Mouse (Mus musculus) embryo, embryonic 11 days (tissue): ENCODE results near the gene Fhit.
"Not testable (repeated sequence)": the region's sequence is repeated elsewhere in the genome, so short reads cannot be mapped to it uniquely, and the experiment has no call there.

Experiments used
- DNase-seq: peaks from one replicate; pipeline ENCODE4 v3.0.0-alpha.2; 2015

Fhit gene

DNA sequence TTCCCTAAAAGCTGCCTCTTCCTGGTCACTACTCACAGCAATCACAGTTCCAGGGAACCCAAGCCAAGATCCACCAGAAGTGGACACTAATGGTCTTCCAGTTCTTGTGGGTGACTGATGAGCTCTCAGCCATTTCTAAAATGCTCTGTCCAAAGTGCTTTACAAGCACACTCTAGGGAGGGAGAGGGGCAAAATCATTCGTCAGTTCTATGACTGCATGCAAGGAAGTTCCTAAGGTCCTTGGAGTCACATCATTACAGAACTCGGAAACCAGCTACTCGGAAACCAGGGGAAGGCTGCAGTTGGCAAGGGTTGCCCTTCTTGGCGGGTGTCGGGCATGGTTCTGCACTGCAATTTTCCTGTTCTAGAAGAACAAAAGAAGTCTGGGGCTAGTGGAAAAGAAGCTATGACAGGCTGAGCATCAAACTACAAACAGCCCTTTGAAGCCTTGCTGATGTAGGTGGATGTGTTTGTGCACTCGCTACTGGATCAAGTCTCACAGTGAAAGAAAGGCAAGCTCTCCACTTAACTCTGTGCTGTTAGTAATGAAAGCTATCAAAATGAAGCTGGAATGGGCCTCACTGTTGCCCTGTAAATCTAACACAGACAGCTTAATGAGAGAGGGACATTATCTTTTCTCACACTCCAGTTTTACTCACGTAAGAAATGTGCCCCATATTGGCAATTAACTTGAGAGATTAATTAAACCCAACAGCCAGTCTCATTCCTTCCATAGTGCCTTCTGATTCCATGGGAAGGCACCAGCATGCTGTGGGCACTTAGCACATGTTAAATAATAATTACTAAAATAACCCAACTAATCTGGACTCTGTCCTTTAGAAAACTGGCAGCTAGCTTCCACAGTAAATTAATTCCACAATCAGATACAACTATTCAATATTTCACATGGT is 243.7 kb downstream of the Fhit start:
- DNase-seq: no peak

DNA sequence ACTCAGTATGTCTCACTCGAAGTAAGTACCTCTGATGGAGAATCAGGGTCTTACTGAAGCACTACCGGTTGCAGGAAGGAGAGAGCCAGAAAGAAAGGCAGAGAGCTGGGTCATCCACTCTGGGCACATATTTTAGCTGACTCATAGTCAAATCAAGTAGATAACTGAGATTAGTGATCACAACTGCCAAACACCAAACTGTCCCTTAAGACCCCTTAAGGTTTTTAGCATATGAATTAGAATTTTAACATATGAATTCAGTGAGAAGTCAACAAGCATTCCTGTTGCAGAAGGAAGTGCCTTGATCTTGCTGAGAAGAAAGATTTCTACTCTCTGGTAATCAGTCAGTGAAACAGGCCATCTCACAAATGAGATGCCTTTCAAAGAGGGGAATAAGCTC is 253.8 kb downstream of the Fhit start:
- DNase-seq: no peak

DNA sequence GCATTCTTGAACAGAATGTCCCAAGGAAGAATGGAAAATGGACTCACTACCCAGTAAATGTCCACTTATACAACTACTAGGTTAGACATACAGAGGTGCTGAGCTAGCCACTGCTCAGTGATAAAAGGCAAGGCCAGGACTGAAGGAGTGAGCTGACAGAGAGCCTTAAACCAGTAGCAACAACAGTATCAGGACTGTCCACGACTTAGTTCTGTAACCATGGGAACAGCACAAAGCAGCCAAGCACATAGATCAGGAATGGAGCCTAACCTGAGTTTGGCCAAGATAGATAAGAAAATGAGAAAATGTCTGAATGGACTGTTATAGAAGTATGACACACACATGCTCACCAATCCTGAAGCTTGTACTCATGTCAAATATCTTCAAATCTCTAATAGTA is 279.1 kb downstream of the Fhit start:
- no peak for DNase-seq

DNA sequence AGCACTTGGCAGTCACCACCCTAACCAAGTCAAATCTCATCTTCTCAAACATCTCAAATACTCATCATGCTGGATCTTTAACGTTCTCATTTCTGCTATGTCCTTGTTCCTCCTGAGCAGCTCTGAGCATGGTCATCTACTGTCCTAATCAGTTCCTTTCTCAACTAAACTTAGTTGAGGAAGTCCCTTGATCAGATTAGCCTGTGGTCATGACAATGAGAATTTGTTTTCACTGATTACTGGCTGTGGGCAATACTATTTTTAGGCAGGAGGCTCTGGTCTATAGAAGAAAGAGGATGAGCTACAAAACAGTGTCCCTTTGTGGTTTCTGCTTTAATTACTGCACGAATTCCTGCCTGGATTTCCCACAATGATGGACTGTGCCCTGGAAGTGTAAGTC is 281.1 kb downstream of the Fhit start:
- no peak for DNase-seq

DNA sequence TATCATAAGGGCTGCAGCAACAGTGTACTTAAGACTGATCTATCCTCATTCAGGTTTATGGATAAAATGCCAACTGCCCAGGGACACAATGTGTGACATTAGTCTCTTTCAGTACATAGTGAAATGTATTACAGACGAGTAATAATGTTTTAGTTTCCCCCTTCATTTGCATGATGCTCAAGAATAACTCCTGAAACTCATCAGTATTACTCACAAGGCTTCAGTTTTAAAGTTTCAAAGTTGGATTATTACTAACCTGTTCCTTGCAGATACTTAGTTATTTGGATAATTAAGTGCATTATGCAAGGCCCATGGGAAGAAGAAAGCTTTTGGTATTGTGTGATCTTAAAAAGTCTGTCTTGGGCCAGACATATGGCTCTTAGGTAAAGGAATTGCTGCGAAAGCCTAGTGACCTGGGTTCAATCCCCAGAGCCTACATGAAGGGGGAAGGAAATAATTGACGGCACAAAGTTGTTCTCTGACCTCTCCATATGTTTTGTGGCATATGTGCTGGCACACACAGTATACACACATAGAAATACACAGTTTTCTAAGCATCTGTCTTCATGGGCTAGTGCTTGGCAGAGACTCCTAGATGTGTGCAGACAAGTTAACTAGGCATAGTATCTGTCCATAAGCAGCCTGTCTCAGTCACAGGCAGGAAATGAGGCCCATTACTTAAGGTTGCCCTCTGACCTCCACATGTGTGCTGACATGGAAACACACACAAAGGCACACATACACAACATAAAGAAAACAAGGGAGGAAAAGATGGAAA is 287.1 kb downstream of the Fhit start:
- no peak for DNase-seq

DNA sequence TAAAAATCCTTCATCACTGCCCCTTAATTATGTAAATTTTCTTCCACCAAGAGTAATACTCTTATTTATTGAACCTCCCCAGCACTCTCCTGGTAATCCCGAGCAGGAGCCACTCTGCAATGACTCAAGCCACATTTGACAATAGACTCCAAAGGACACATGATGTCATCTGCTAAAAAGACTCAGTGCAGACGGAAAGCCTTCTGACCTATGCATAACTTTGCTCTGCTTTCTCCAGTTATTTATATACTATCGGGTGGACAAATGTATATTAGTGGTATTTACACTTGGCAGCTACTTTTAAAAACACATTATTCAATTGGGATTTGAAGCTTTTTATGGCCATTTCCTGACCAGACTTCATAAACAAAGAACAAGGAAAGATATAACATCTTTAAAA is 304.2 kb downstream of the Fhit start:
- DNase-seq: no peak

DNA sequence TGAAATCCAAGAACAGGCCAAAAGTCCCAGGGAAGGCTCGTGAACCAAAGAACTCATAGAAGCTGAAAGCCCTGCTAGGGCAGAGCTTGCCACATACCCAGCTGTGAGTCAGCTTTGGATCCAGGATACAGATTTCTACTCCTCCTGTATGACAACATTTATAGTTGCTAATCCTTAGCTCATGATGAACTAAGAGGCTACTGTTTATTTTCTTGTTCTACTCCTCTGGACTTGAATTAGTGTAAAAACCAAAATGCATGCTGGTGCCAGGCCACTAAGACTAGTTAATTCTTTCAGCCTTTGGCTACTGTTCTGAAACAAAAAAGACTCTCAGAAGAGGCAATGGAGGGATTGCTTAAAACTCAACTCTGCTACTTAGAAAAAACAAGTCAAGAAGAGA is 309.9 kb downstream of the Fhit start:
- no peak for DNase-seq

DNA sequence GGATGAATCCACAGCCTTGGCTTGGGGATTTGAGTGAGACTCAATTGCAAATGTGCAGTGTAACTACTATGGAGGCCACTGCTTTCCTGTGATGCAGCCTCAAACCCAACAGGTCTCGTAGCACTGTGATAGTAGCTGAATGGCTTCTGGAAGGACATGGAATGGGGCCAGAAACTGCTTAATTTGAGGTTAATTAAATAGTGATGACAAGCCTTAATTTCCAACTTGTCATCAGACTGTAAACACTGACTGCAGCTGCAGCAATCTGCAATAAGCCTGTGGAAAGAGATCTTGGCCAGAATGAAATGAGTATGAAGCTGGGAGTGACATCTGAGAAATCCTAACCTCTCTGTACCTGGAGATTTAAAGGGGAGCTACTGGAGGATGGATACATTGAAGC is 325.8 kb downstream of the Fhit start:
- DNase-seq: no peak

DNA sequence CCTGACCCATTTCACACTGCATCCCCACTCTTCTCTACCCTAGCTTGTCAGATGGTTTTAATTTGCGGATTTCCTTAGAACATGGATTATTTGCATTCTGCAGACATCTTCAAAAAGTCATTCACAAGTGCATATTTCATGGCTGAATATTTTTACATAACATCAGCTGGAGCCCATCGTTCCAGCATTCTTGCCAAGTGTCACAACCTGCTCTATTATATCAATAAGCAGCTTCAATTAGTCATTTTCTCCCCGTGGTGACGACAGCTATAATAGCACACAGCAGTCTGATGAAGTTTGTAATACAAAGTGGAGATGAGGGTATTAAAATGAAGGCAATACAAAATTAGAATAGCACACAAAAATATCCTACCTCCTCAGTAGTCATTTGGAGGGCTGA is 337.0 kb downstream of the Fhit start:
- no peak for DNase-seq

DNA sequence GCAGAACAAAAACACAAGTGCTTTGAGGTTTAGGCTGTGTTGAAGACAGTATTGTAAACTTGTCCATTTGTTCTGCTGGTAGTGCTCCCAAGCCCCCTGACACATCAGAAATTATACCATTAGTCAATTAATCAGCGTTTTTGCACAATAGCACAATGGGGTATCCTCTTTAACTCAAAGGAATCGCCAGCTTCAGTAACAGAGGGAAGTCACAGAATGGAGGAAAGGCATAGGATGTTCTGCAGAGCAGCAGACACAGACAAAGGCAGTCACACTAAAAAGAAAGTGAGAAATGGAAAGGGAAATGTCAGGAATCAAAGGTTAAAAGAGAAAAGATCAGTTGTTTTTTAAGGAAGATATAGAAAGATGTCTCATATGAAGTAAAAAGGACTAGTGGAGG is 348.3 kb downstream of the Fhit start:
- peak; percentile 10 for DNase-seq

DNA sequence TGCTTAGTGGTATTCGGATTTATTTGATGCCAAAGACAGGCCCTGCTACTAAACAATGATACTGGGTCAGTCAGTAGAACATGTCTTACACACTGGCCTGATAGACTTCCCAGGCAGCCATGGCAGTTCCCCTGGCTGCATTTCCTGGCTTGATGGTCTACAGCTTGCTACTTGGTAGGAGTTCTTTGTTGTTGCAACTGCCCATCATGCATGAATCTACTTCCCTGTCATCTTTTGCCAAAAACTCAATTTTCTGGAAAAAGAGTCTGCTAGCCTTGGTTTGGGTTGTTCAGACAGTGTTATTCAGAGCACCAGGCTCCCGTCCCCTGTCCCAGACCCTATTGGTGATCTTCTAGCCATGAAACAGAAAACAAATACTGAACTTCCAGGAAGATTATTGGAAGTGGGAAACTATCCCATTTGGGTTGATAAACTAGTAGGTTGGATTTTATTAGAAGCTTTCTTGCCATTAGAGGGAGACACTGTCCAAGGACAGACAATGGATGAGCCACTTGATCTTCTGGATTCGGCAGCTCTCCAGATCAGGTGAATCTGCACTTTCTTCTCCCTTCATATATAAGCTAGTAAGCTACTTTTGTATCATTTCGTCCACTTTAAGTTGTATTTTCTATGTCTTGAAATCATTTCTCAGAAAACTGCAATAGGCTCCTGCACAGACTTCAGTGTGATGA is 363.2 kb downstream of the Fhit start:
- no peak for DNase-seq

DNA sequence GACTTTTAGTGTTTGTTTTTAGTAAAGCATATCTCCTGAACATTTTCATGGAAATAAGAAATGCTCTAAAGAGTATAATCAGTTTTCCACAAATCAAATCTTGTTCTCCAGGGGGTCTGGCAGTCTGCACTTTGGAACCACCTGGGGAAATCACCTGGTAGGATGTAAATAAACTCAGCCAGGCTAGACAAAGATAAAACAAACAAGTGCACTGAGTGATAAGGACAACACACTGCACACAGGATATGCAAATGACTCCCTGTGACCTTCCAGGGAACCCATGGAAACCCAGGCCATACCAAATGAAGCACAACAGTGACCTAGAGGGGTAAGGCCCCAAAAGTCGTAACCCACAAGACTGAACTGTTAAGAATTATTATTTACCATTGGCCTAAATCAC is 364.2 kb downstream of the Fhit start:
- DNase-seq: no peak

DNA sequence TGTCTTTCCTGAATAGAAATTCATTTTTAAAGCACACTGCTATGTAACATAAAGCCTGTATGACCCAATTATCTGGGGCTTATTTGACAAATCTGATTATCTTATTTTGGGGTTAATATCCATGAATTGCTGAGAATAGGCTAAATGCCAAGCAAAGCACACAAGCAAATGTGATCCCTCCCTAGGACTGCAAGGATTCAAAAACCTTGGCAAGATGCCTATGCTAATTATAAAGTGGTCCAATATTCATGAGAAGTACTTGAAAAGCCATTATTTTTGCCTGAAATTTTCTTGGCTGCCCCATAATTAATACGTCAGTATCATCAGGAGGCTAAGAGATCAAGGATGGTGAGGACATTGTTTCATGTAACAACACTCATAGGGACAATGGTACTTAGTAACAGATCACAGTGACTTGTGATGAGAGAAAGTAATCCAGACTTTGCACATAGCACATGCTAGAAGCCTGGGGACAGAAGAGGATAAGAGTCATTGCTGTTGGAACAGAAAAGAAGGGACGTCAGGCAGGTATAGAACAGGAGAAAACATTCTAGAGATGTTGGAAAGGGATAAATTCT is 366.2 kb downstream of the Fhit start:
- DNase-seq: no peak

DNA sequence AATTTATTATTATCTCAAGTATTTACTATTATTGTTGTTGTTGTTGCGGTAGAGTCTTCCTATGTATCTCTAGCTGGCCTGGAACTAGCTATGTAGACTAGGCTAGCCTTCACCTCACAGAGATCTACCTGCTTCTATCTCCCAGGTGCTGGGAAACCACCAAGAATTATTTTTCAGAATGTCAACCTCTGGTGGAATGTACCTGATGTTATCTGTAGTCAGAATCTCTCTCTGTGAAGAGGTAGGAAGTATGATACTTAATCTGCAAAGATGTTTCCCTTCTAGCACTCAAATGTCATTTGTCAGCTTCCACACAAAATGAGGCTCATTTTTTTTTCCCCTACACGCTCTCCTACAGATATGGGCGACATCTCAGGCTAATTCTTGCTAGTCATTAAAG is 377.9 kb downstream of the Fhit start:
- no peak for DNase-seq

DNA sequence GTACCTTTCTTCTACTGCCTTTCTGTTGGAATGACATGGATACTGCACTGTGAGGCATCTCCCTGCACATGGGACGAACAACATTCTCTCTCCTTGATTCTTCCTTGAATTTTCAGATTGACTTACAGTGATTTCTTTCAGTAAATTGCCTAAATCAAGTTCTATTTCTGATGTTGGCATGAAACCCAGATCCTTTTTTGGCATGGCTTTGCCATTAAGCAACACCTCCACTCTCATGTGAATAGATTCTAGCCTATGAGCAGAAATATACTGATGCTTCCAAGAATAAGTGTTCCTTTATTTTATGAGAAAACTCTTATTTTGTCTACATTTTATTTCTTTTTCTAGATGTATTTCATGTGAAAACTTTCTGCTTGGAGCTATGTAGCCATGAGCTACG is 383.1 kb downstream of the Fhit start:
- DNase-seq: no peak

DNA sequence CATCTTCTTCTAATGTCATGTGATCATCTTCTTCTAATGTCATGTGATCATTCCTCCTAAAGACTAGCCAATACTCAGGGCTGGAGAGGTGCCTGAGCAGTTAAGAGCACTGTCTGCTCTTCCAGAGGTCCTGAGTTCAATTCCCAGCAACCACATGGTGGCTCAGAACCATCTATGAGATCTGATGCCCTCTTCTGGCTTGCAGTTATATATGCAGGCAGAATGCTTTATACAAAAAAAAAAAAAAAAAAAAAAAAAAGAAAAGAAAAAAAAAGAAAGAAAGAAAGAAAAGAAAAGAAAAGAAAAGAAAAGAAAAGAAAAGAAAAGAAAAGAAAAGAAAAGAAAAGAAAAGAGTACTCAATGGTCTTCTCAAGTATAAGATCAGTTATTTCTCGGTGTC is 407.0 kb downstream of the Fhit start:
- not testable (repeated sequence) for DNase-seq

DNA sequence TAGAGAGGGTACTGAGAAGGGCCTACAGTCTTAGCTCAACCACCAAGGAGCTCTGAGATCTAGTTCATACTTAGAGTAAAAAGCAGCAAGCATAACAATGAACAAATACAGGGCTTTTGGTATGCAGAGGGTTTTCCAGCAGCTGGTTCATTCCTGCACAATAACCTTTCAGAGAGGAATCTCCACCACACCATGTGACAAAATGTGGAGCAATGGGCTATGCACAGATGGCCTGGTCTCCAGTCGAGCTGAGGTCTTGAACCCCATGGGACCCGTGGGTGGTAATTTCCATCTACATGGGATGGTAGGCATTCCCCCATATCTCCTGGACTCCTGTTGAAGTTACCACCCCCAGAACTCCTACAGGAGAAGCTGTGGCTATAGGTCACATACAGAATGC is 423.8 kb downstream of the Fhit start:
- no peak for DNase-seq

DNA sequence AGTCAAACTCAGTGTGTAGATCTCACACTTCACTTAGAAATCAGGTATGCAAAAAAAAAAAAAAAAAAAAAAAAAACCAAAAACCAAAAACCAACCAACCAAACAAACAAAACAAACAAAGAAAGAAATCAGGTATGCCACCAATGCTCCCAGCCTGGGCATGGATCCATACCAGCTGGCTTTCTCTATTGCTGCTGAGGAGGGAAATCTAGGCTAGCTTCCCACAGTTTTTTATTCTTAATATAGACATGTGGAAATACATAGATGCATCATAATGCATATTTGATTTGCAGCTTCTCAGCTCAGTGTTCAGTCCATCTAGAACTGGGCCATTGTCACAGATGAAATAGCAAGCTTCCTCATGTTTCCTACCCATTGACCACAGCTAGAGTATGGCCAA is 439.3 kb downstream of the Fhit start:
- DNase-seq: no peak

DNA sequence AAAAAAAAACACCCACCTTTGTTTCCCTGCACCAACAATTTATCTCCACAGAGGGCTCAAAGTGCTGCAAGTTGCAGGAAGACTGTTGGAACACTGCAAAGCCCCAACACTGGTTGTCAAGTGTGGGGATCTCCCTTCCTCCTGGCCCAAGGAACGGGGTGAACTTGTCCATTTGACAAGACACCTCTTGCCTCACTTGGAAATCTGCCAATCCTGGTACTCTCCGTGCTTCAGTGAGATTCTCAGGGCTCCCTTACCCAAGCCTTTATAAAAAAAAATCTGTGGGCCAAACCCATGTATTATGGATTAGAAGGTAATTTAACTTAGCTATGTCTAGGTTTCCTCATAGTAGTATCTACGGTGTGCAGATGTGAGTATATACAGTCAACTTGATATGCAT is 448.9 kb downstream of the Fhit start:
- DNase-seq: no peak

DNA sequence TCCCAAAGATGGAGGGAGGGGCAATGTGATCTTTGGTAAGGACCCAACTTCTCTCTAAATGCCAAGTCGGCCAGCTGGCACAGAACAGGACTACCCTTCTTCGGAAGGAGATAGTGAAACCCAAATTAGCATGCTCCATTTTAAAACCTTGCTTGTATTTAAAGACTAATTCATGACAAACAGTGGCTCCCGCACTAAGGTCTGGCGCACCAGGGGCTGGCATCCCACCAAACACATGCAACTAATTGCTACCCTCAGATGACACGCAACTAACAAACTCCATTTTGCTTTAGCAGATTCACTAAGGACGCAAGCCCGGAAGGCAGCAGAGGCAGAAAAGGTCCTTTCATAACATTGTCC is 449.3 kb downstream of the Fhit start:
- no peak for DNase-seq

DNA sequence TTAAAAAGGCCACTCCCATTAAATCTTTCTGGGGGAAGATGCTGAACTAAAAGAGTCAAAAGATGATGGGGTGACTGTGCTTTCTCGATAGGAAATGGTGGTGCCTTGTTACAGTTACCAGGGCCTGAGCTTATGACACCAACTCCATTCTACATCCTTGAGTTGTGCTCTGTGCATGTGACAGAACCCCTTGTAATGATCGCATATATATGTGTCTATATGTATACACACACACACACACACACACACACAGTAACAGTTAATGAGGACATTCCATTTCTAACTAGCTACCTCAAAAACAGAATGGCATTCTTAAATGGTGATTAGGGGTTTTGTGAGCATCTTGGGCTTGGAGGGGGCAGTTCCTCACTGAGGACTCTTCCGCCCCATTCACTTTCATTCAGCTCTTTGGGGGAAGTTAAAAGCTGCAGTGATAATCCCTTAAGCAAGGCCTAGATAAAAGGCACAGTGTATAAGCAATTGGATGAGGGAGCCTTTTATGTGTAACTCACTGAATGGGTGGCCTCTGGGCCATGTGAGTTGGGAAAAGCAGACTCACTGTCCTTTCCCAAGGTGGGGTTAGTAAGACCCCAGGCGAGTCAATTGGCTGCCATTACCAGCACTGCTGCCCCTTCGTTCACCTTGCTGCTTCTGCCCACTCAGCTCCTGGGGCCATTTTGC is 449.9 kb downstream of the Fhit start:
- DNase-seq: no peak

DNA sequence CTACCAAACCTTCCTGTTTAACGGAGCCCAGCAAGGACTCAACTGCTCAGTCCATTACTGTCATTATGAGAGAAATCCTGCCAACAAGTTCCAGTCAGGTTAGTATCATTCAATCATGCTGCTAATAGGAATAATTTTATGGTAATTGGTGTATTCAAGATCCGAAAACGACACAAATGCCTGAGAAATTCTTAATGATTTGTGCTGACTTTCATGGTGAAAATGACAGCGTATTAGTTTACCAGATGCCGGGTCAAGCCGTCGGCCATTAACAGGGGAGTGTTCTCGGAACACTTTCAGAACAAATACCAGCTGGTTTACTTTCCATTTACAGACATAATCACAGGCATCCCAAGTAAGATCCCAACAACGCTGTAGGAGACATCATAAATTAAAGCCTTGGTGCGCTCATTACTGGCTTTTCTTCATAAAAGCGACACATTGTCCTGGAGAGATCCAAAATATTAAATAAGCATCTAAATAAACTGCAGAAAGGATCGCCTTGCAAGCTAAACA is 451.0 kb downstream of the Fhit start:
- DNase-seq: no peak

DNA sequence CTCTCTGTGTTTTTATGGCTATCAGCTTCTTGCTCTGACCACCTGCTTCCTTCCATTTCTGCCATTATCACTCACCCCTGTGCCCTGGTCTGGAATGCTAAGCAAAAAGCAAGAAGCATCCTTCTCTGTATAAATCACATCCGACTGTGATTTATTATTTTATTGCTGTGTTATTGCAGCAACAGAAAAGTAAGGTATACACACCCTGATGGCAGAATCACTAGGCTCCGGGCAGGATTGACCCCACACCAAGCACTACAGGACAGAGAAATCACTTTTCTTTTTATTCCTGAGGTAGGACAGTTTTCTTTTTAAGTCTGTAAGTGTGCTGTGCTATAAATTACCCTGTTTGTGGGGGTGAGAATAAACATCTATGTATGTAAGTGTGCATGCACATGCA is 460.1 kb downstream of the Fhit start:
- DNase-seq: no peak
